Mouse (Mus musculus): ENCODE results near the gene Zfp688. TPM values are rescaled to one million over a fixed set of nuclear protein-coding genes. Genes with fewer than 3 reads are reported as not detected.
A peak's percentile ranks its signal among the peaks of the same experiment; 100 is the strongest.
"Not testable (repeated sequence)": the region's sequence is repeated elsewhere in the genome, so short reads cannot be mapped to it uniquely, and the experiment has no call there.

The Zfp688 gene
- polyA plus RNA-seq, 1 experiment from 2014 or later = 27.8 TPM

GRCm38 (mm10) chr7:127402980-127403379, 18.9 kb downstream of the Zfp688 start:
- Histone ChIP-seq H3K27me3 (no peaks in the 10 kb centered on the region), H3K27ac (replicated peaks) (no peak overlapping the region), H3K4me2 (replicated peaks) (no peak overlapping the region), H3K9me3 (no peaks in the 10 kb centered on the region), H3K9ac (replicated peaks) (no peak overlapping the region), H3K36me3 (no peaks in the 10 kb centered on the region), H3K4me3 (no peak overlapping the region), H3K4me1 (peaks cover 8% of the 10 kb centered on the region)
- ATAC-seq (replicated peaks) = no peak
- WGBS = 53% methylated on average over 2 of the region's 2 CpGs

- whole genome bisulfite sequencing = 59% methylated on average over 3 of the region's 3 CpGs
- ATAC-seq (replicated peaks) = no peak
- no peaks in the 10 kb centered on the region for H3K27me3 ChIP-seq
- H3K4me3 ChIP-seq = no peak overlapping the region
- H3K36me3 ChIP-seq = no peaks in the 10 kb centered on the region
- no peaks in the 10 kb centered on the region for H3K4me1 ChIP-seq
- no peak overlapping the region for H3K27ac ChIP-seq (replicated peaks)
- H3K4me2 ChIP-seq (replicated peaks) = no peak overlapping the region
- H3K9ac ChIP-seq (replicated peaks) = no peak overlapping the region
- no peaks in the 10 kb centered on the region for H3K9me3 ChIP-seq
Measured at GRCm38 (mm10) chr7:127400355-127400754, 21.5 kb downstream of the Zfp688 start.

- WGBS = 20% methylated on average over 7 of the region's 7 CpGs
- Histone ChIP-seq H3K9me3 (no peaks in the 10 kb centered on the region), H3K4me1 (peaks cover 16% of the 10 kb centered on the region), H3K4me3 (peak overlapping the region; percentile 71), H3K27me3 (no peaks in the 10 kb centered on the region), H3K27ac (replicated peaks) (peak overlapping the region; percentile 79), H3K9ac (replicated peaks) (peak overlapping the region; percentile 57), H3K36me3 (peaks cover 5% of the 10 kb centered on the region), H3K4me2 (replicated peaks) (peak overlapping the region; percentile 88)
- ATAC-seq (replicated peaks) = 0 out of 2 replicates have a peak, but pooled peaks have one; percentile 18
Measured at GRCm38 (mm10) chr7:127393944-127394333, 27.9 kb downstream of the Zfp688 start.

- Histone ChIP-seq H3K4me2 (replicated peaks) (peak within 1 kb of the TSS; percentile 88), H3K36me3 (peaks cover 5% of the 10 kb centered on the region), H3K9ac (replicated peaks) (peak within 1 kb of the TSS; percentile 82), H3K9me3 (no peaks in the 10 kb centered on the region), H3K27ac (replicated peaks) (peak within 1 kb of the TSS; percentile 79), H3K27me3 (no peaks in the 10 kb centered on the region), H3K4me3 (peak within 1 kb of the TSS; percentile 71), H3K4me1 (peaks cover 16% of the 10 kb centered on the region)
- WGBS = under 1% methylated on average over 45 of the region's 45 CpGs
- ATAC-seq (replicated peaks) = peak; percentile 93
Measured at GRCm38 (mm10) chr7:127393157-127393943, 28.5 kb downstream of the Zfp688 start, which contains the start of gene E430018J23Rik. TSS of gene E430018J23Rik (minus strand) at chr7:127393629.

- H3K9ac ChIP-seq (replicated peaks) = peak overlapping the region; percentile 82; the same call in 1 of the 2 replicates
- peak overlapping the region; percentile 71 for H3K4me3 ChIP-seq
- H3K36me3 ChIP-seq = peaks cover 5% of the 10 kb centered on the region
- peaks cover 16% of the 10 kb centered on the region for H3K4me1 ChIP-seq
- peak overlapping the region; percentile 88 for H3K4me2 ChIP-seq (replicated peaks)
- H3K27ac ChIP-seq (replicated peaks) = no peak overlapping the region
- ATAC-seq (replicated peaks) = no peak
- no peaks in the 10 kb centered on the region for H3K9me3 ChIP-seq
- H3K27me3 ChIP-seq = no peaks in the 10 kb centered on the region
- WGBS = 83% methylated on average over 8 of the region's 8 CpGs
Measured at GRCm38 (mm10) chr7:127392251-127392824, 29.5 kb downstream of the Zfp688 start.

DNA sequence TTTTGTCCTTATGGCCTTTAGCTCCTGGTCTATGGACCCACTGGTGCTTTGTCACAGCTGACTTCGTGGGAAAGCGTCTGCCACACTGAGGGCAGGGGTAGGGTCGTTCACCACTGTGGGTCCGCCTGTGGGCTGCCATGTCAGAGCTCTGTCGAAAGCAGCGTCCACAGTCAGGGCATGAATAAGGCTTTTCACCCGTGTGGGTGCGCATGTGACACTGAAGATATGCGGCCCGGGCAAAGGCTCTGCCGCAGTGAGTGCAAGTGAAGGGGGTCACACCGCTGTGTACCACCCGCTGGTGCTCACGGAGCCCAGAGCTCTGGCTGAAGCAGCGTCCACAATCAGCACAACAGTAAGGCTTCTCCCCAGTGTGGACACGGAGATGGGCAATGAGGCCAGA, 30.3 kb downstream of the Zfp688 start:
- H3K4me3 ChIP-seq = no peak overlapping the region
- no peak for ATAC-seq (replicated peaks)
- H3K36me3 ChIP-seq = peaks cover 5% of the 10 kb centered on the region

GRCm38 (mm10) chr7:127390306-127390705, 31.6 kb downstream of the Zfp688 start:
- ATAC-seq (replicated peaks) = no peak
- Histone ChIP-seq H3K4me2 (replicated peaks) (no peak overlapping the region), H3K27ac (replicated peaks) (no peak overlapping the region), H3K4me1 (peaks cover 22% of the 10 kb centered on the region), H3K9ac (replicated peaks) (no peak overlapping the region), H3K4me3 (no peak overlapping the region), H3K27me3 (no peaks in the 10 kb centered on the region), H3K36me3 (peaks cover 5% of the 10 kb centered on the region), H3K9me3 (no peaks in the 10 kb centered on the region)
- WGBS = 77% methylated on average over 7 of the region's 7 CpGs

More for the DNA sequence above, 30.3 kb downstream of the Zfp688 start:
- Histone ChIP-seq H3K9me3 (no peaks in the 10 kb centered on the region), H3K9ac (replicated peaks) (no peak overlapping the region), H3K27ac (replicated peaks) (no peak overlapping the region), H3K4me2 (replicated peaks) (no peak overlapping the region), H3K4me1 (peaks cover 16% of the 10 kb centered on the region), H3K27me3 (no peaks in the 10 kb centered on the region)
- 95% methylated on average over 16 of the region's 16 CpGs for WGBS

DNA sequence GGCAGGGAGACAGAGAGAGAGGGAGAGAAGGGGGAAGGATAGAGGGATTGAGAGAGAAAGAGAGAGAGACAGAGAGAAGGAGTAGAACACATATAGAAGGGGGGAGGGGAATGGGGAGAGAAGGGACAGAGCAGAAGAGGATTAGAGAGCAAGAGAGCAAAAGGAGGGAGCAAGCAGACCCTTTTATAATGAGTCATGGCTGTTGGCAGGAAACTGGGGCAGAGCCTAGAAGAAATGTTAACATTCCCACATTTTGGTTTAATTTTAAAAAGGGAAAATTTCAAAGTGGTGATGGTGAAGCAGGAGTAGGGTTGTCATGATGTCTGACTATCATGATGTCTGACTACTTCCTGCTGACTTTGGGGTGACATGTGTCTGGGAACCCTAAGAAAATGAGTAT, 33.7 kb downstream of the Zfp688 start:
- not testable (repeated sequence) for ATAC-seq (replicated peaks); H3K4me3 ChIP-seq; H3K9me3 ChIP-seq; H3K27ac ChIP-seq (replicated peaks); H3K36me3 ChIP-seq; H3K9ac ChIP-seq (replicated peaks); H3K4me2 ChIP-seq (replicated peaks); H3K27me3 ChIP-seq
- peaks cover 16% of the 10 kb centered on the region for H3K4me1 ChIP-seq

DNA sequence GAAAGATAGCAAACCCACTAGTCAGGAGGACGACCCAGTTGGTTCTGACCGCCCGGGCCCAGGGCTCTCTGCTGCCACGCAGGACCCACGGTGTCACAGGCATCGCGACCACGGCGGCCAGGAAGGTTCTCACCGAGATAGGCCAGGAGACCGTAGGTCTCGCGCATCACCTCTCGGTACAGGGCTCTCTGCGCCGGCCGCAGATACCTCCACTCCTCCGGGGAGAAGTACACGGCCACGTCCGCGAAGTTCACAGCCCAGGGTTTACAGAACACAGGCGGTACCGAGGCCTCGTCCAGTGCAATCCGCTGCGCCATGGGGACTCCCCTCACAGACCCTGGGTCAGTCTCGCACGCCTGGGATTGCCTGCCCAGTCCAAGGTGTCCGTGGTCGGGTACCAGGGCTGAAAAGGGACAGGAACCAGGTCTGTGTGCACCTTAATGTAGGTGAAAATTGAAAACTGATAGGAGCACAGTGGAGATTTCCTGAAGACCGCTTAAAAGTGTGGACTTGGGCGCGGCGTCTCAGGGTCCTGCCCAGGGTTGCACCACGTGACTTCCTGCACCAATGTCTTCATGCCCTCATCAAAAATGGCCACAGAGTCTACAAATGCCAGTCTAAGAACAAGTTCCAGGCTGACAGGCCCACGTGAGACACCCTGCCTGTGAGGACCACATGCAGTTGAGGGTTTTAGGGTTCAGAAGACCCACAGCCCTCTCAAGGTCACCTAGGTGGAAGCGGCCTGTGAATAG, 35.1 kb downstream of the Zfp688 start, which contains the start of gene 9130019O22Rik:
9130019O22Rik (minus strand) TSS at position 526 of the 752 bp plus-strand sequence.
- Histone ChIP-seq H3K9ac (replicated peaks) (peak within 1 kb of the TSS; percentile 68), H3K36me3 (peaks cover 9% of the 10 kb centered on the region), H3K4me2 (replicated peaks) (peak within 1 kb of the TSS; percentile 77), H3K4me3 (peak within 1 kb of the TSS; percentile 69), H3K9me3 (no peaks in the 10 kb centered on the region), H3K27me3 (no peaks in the 10 kb centered on the region), H3K27ac (replicated peaks) (0 out of 2 replicates have a peak within 1 kb of the TSS, but pooled peaks have one; percentile 46), H3K4me1 (peaks cover 6% of the 10 kb centered on the region; the same call in 1 of the 2 replicates)
- ATAC-seq (replicated peaks) = peak; percentile 89
- WGBS = 16% methylated on average over 38 of the region's 38 CpGs

DNA sequence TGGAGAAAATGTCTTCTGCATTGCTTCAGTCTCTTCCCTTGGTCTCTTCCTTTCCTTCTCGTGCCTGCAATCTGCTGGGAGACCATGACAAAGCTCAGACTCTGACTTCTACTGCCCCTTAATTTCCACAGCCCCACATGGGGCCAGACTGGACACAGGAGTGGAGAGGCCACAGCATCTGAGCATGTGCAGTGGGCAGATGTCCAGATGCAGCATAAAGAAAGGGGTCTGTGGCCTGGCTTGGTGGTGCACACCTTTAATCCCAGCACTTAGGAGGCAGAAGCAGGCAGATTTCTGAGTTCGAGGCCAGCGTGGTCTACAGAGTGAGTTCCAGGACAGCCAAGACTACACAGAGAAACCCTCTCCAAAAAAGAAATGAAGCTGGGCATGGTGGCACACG, 36.3 kb downstream of the Zfp688 start:
- H3K36me3 ChIP-seq; H3K27ac ChIP-seq (replicated peaks); H3K9ac ChIP-seq (replicated peaks); H3K27me3 ChIP-seq; H3K4me2 ChIP-seq (replicated peaks); H3K4me1 ChIP-seq; H3K9me3 ChIP-seq; ATAC-seq (replicated peaks); H3K4me3 ChIP-seq: not testable (repeated sequence)
- WGBS = 92% methylated on average over 4 of the region's 4 CpGs

GRCm38 (mm10) chr7:127378310-127378921, 43.5 kb downstream of the Zfp688 start:
- Histone ChIP-seq H3K4me3 (no peak overlapping the region), H3K9ac (replicated peaks) (no peak overlapping the region), H3K9me3 (no peaks in the 10 kb centered on the region), H3K27me3 (no peaks in the 10 kb centered on the region), H3K36me3 (peaks cover 4% of the 10 kb centered on the region; the same call in 1 of the 2 replicates), H3K27ac (replicated peaks) (no peak overlapping the region), H3K4me1 (peaks cover 4% of the 10 kb centered on the region; the same call in 1 of the 2 replicates), H3K4me2 (replicated peaks) (no peak overlapping the region)
- WGBS = 84% methylated on average over 6 of the region's 6 CpGs
- ATAC-seq (replicated peaks) = no peak

Data from forebrain, embryonic 15.5 days (tissue).